Mouse (Mus musculus) heart, embryonic 14.5 days (tissue): ENCODE measurements around the gene Eef1a1. TPM values are rescaled to one million over a fixed set of nuclear protein-coding genes. Genes with fewer than 3 reads are reported as not detected.
A peak's percentile ranks its signal among the peaks of the same experiment; 100 is the strongest.

Experiments
- ATAC-seq: fragments of 200-750 bp; cut with Nextera tagmentation; 2 replicates; pipeline ENCODE4 v1.8.0; 2017; ENCODE audit warnings: low read depth, moderate TSS enrichment; ENCODE audit not compliant: insufficient number of reproducible peaks, insufficient read depth, low FRiP score
- H3K27ac ChIP-seq, 2 experiments: fragments of 200-500 bp in 1 of 2; fragments of 300-500 bp in 1 of 2; sonication (generic) in 1 of 2; replicated peaks in 1 of 2; 2 replicates each; pipeline ENCODE4 v1.5.1; 2012 to 2014; ENCODE audit warnings: low read depth in 2 of 2, low read length in 2 of 2, control low read depth in 1 of 2, mild to moderate bottlenecking in 1 of 2, mixed read lengths in 1 of 2; ENCODE audit not compliant: control insufficient read depth in 1 of 2, insufficient read depth in 1 of 2
- H3K27me3 ChIP-seq: fragments of 300-500 bp; sonication (generic); 2 replicates; pipeline ENCODE4 v1.6.1; 2014; ENCODE audit warnings: mild to moderate bottlenecking, low read length, control low read depth; ENCODE audit not compliant: control insufficient read depth, insufficient read depth
- H3K36me3 ChIP-seq: fragments of 300-500 bp; sonication (generic); 2 replicates; pipeline ENCODE4 v1.6.1; 2014; ENCODE audit warnings: mild to moderate bottlenecking, control low read depth, low read length, mixed read lengths; ENCODE audit not compliant: control insufficient read depth, insufficient read depth
- H3K4me1 ChIP-seq, 2 experiments: fragments of 200-500 bp in 1 of 2; fragments of 300-500 bp in 1 of 2; sonication (generic) in 1 of 2; 2 replicates each; pipeline ENCODE4 v1.6.1; 2012 to 2014; ENCODE audit warnings: low read length in 2 of 2, control low read depth in 1 of 2, mixed read lengths in 1 of 2; ENCODE audit not compliant: control insufficient read depth in 2 of 2, insufficient read depth in 2 of 2
- H3K4me2 ChIP-seq: fragments of 300-500 bp; sonication (generic); 2 replicates; pipeline ENCODE4 v1.6.1; 2014; ENCODE audit warnings: mild to moderate bottlenecking, low read length
- H3K4me3 ChIP-seq, 2 experiments: fragments of 200-500 bp in 1 of 2; fragments of 300-500 bp in 1 of 2; sonication (generic) in 1 of 2; 2 replicates each; pipeline ENCODE4 v1.5.1; 2012 to 2014; ENCODE audit warnings: low read length in 2 of 2, mild to moderate bottlenecking in 2 of 2, control low read depth in 1 of 2, low read depth in 1 of 2, moderate library complexity in 1 of 2; ENCODE audit not compliant: control insufficient read depth in 1 of 2, insufficient read depth in 1 of 2
- H3K9ac ChIP-seq: fragments of 300-500 bp; sonication (generic); 2 replicates; pipeline ENCODE4 v1.6.1; 2014; ENCODE audit warnings: mild to moderate bottlenecking, low read length
- H3K9me3 ChIP-seq: fragments of 300-500 bp; sonication (generic); 2 replicates; pipeline ENCODE4 v1.6.1; 2016; ENCODE audit warnings: low read length, control low read depth; ENCODE audit not compliant: control insufficient read depth
- WGBS: fragments of 180-500 bp; shearing (Covaris S2); extraction: QIAGEN DNeasy Blood & Tissue Kit; methylation state at CpG from one replicate; pipeline ENCODE4 v1.1.7; 2014; 5-methylcytosine and 5-hydroxymethylcytosine counted together
- polyA plus RNA-seq: library from polyadenylated mRNA; unstranded; fragments of >200 nt; fragmentation: Nextera tagmentation; extraction: Ambion mirVana; gene quantifications from 2 replicates; pipeline ENCODE4 v1.2.1, GENCODE M21; 2014

Gene Eef1a1
- polyA plus RNA-seq, result 3,749 and 4,011 TPM in 2 replicates

GRCm38 (mm10) chr9:78488890-78489420, at the start of gene Eef1a1:
TSS of gene Eef1a1 (minus strand) at chr9:78489151.
- H3K27me3 ChIP-seq, result no peaks in the 10 kb centered on the region
- H3K4me2 ChIP-seq, result peak within 1 kb of the TSS; percentile 79
- peak within 1 kb of the TSS; percentile 48 to 53 for H3K4me3 ChIP-seq
- H3K36me3 ChIP-seq, result no peaks in the 10 kb centered on the region
- no peaks in the 10 kb centered on the region for H3K9me3 ChIP-seq
- H3K9ac ChIP-seq, result peak within 1 kb of the TSS; percentile 81
- H3K4me1 ChIP-seq, result peaks cover 0 to 12% of the 10 kb centered on the region in 2 experiments; a peak in 1 of 4 replicates
- peak; percentile 71; the same call in 1 of the 2 replicates for ATAC-seq
- H3K27ac ChIP-seq, result peak within 1 kb of the TSS; percentile 65 to 80
- 1% methylated on average over 15 of the region's 20 CpGs for WGBS

GRCm38 (mm10) chr9:78538421-78538820, 49.5 kb upstream of the Eef1a1 start:
- Histone ChIP-seq H3K27me3 (no peaks in the 10 kb centered on the region), H3K4me2 (peak overlapping the region; percentile 41), H3K4me3 (no peak overlapping the region), H3K36me3 (no peaks in the 10 kb centered on the region), H3K9ac (no peak overlapping the region), H3K9me3 (no peaks in the 10 kb centered on the region), H3K27ac (peak overlapping the region; percentile 17 to 24; a peak in 1 of 4 replicates), H3K4me1 (peaks cover 9 to 14% of the 10 kb centered on the region in 2 experiments)
- 15% methylated on average over 6 of the region's 6 CpGs for WGBS
- ATAC-seq, result no peak

GRCm38 (mm10) chr9:78537154-78537873, 48.4 kb upstream of the Eef1a1 start:
- WGBS, result 45% methylated on average over 9 of the region's 9 CpGs
- peaks cover 9 to 19% of the 10 kb centered on the region in 2 experiments for H3K4me1 ChIP-seq
- no peaks in the 10 kb centered on the region for H3K36me3 ChIP-seq
- 0 out of 4 replicates have a peak overlapping the region, but pooled peaks of 1 of the 2 experiments have one; percentile 37 for H3K27ac ChIP-seq
- no peak overlapping the region for H3K9ac ChIP-seq
- no peak overlapping the region for H3K4me3 ChIP-seq
- no peak overlapping the region for H3K4me2 ChIP-seq
- peak; percentile 56; the same call in 1 of the 2 replicates for ATAC-seq
- H3K27me3 ChIP-seq, result no peaks in the 10 kb centered on the region
- H3K9me3 ChIP-seq, result no peaks in the 10 kb centered on the region

- H3K27me3 ChIP-seq, result no peaks in the 10 kb centered on the region
- H3K4me3 ChIP-seq, result no peak overlapping the region
- ATAC-seq, result no peak
- no peaks in the 10 kb centered on the region for H3K36me3 ChIP-seq
- no peak overlapping the region for H3K4me2 ChIP-seq
- H3K4me1 ChIP-seq, result peaks cover 10 to 27% of the 10 kb centered on the region in 2 experiments
- H3K9ac ChIP-seq, result no peak overlapping the region
- 80% methylated on average over 7 of the region's 7 CpGs for WGBS
- no peaks in the 10 kb centered on the region for H3K9me3 ChIP-seq
- H3K27ac ChIP-seq, result no peak overlapping the region
These were observed 45.7 kb upstream of the Eef1a1 start for GRCm38 (mm10) chr9:78534606-78535005.

GRCm38 (mm10) chr9:78533296-78533935, 44.5 kb upstream of the Eef1a1 start:
- no peak overlapping the region for H3K4me3 ChIP-seq
- no peak for ATAC-seq

GRCm38 (mm10) chr9:78532341-78532819, 43.4 kb upstream of the Eef1a1 start:
- Histone ChIP-seq H3K4me1 (peaks cover 3 to 26% of the 10 kb centered on the region in 2 experiments), H3K27me3 (no peaks in the 10 kb centered on the region), H3K4me3 (no peak overlapping the region), H3K9me3 (no peaks in the 10 kb centered on the region), H3K4me2 (no peak overlapping the region), H3K27ac (no peak overlapping the region), H3K36me3 (no peaks in the 10 kb centered on the region), H3K9ac (no peak overlapping the region)
- WGBS, result 54% methylated on average over 9 of the region's 9 CpGs
- no peak for ATAC-seq

More at GRCm38 (mm10) chr9:78533296-78533935, 44.5 kb upstream of the Eef1a1 start:
- Histone ChIP-seq H3K36me3 (no peaks in the 10 kb centered on the region), H3K9ac (no peak overlapping the region), H3K27ac (no peak overlapping the region), H3K27me3 (no peaks in the 10 kb centered on the region), H3K4me1 (peaks cover 8 to 27% of the 10 kb centered on the region in 2 experiments), H3K4me2 (no peak overlapping the region), H3K9me3 (no peaks in the 10 kb centered on the region)
- 81% methylated on average over 18 of the region's 18 CpGs for WGBS

GRCm38 (mm10) chr9:78531816-78532215, 42.9 kb upstream of the Eef1a1 start:
- ATAC-seq, result no peak
- no peak overlapping the region for H3K4me3 ChIP-seq
- no peaks in the 10 kb centered on the region for H3K36me3 ChIP-seq
- H3K9me3 ChIP-seq, result no peaks in the 10 kb centered on the region
- H3K27me3 ChIP-seq, result no peaks in the 10 kb centered on the region
- H3K4me1 ChIP-seq, result peaks cover 3 to 21% of the 10 kb centered on the region in 2 experiments
- H3K9ac ChIP-seq, result no peak overlapping the region
- no peak overlapping the region for H3K4me2 ChIP-seq
- peak overlapping the region in 1 of 2 experiments; percentile 42; a peak in 2 of 4 replicates for H3K27ac ChIP-seq
- 39% methylated on average over 5 of the region's 5 CpGs for WGBS
